Mouse (Mus musculus) testis, adult 2 months (tissue): ENCODE results near the gene Nmrk1.

Experiments
- CTCF ChIP-seq: fragments of 200-500 bp; IDR thresholded peaks from 2 replicates; pipeline ENCODE4 v1.5.1; 2012; ENCODE audit warnings: low read depth, mild to moderate bottlenecking, inconsistent platforms, low read length, moderate library complexity; ENCODE audit not compliant: control insufficient read depth, insufficient read depth, insufficient replicate concordance
- POLR2A ChIP-seq: fragments of 200-500 bp; IDR thresholded peaks from 2 replicates; pipeline ENCODE4 v1.6.1; 2012; ENCODE audit warnings: low read depth, mild to moderate bottlenecking, inconsistent platforms, low read length, moderate library complexity; ENCODE audit not compliant: control insufficient read depth

- no peak for TF ChIP-seq POLR2A
- no peak for TF ChIP-seq CTCF
Measured at GRCm38 (mm10) chr19:18603011-18603410, 28.7 kb upstream of the Nmrk1 start.
